Mouse (Mus musculus) brain, embryonic 14.5 days (tissue): ENCODE results near the gene Epb41l2.

Source experiments
- CTCF ChIP-seq: fragments of 200-500 bp; IDR thresholded peaks from 2 replicates; pipeline ENCODE4 v1.5.1; 2012; ENCODE audit warnings: inconsistent platforms, mild to moderate bottlenecking, moderate library complexity, borderline replicate concordance; ENCODE audit not compliant: insufficient read depth, insufficient read length; ENCODE audit errors: extremely low read depth
- POLR2A ChIP-seq: fragments of 200-500 bp; IDR thresholded peaks from 2 replicates; pipeline ENCODE4 v1.6.1; 2012; ENCODE audit warnings: mild to moderate bottlenecking, inconsistent platforms, borderline replicate concordance; ENCODE audit not compliant: poor library complexity, insufficient read depth, insufficient read length, severe bottlenecking; ENCODE audit errors: extremely low read depth

- TF ChIP-seq CTCF, result no peak
- TF ChIP-seq POLR2A, result no peak
Measured at GRCm38 (mm10) chr10:25369691-25370090, 10.1 kb downstream of the Epb41l2 start.
